In the genomic region with DNA sequence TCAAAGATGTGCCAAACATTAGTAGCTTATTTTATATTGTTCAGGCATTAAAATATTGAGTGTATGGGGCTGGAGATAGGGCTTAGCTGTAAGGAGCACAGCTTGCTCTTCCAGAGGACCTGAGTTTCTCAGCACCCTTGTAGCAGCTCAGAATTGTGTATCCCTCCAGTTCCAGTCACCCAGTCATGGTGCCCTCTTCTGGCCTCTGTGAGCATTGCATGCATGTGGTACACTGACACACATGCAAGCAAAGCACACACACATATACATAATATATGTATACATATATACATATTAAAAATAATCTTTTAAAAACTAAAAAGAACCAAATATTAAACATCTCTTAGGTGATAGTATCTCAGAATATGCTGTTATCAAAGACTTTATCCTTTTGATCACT, we compare ENCODE assay signal across 9 mouse cellular contexts. TPM values are rescaled to one million over a fixed set of nuclear protein-coding genes. Genes with fewer than 3 reads are reported as not detected.
DNase-seq lines count a peak whose midpoint lies in the region; ATAC-seq and TF ChIP-seq lines count a peak whose summit lies in the region.
"Had no signal": no experiment of that assay in that cellular context is flagged by ENCODE, and none has a peak within 500 bp of the region (broad histone marks: within the 10 kb centered on the region; RNA-seq: fewer than 3 reads in every experiment).

No protein-coding gene starts in this region.

- H3K4me2 ChIP-seq in hindbrain, embryonic 12.5 days (replicated peaks) = no peak overlapping the region
- H3K4me2 ChIP-seq: embryonic facial prominence, embryonic 15.5 days had no signal

- H3K4me3 ChIP-seq in hindbrain, embryonic 10.5 days = no peak overlapping the region
- H3K4me3 ChIP-seq in hindbrain, embryonic 12.5 days = no peak overlapping the region
- no peak overlapping the region for H3K4me3 ChIP-seq in C2C12 (ENCODE audit: insufficient read depth, poor library complexity, severe bottlenecking)
- no peak overlapping the region for H3K4me3 ChIP-seq in embryonic fibroblast, embryonic 13.5 days (ENCODE audit: insufficient read depth, low read length)
- H3K4me3 ChIP-seq: embryonic facial prominence, embryonic 15.5 days had no signal

- H3K27me3 ChIP-seq in hindbrain, embryonic 10.5 days (ENCODE audit: insufficient read depth, poor library complexity, severe bottlenecking) = no peaks in the 10 kb centered on the region
- H3K27me3 ChIP-seq in hindbrain, embryonic 12.5 days = no peaks in the 10 kb centered on the region
- H3K27me3 ChIP-seq in C2C12 (ENCODE audit: control insufficient read depth, insufficient read depth, insufficient read length) = no peaks in the 10 kb centered on the region
- H3K27me3 ChIP-seq: embryonic facial prominence, embryonic 15.5 days had no signal

- H3K9ac ChIP-seq in hindbrain, embryonic 12.5 days = no peak overlapping the region
- H3K9ac ChIP-seq: embryonic facial prominence, embryonic 15.5 days had no signal

- no peaks in the 10 kb centered on the region for H3K4me1 ChIP-seq in hindbrain, embryonic 10.5 days (replicated peaks)
- H3K4me1 ChIP-seq in hindbrain, embryonic 12.5 days = no peaks in the 10 kb centered on the region
- H3K4me1 ChIP-seq in embryonic fibroblast, embryonic 13.5 days (ENCODE audit: control insufficient read depth, insufficient read depth, low read length) = no peaks in the 10 kb centered on the region
- H3K4me1 ChIP-seq: embryonic facial prominence, embryonic 15.5 days had no signal

- H3K36me3 ChIP-seq in hindbrain, embryonic 10.5 days = peaks cover 75% of the 10 kb centered on the region
- H3K36me3 ChIP-seq in hindbrain, embryonic 12.5 days = peaks cover 54% of the 10 kb centered on the region
- peaks cover 68% of the 10 kb centered on the region for H3K36me3 ChIP-seq in C2C12 (ENCODE audit: control insufficient read depth, insufficient read depth)

- DNase-seq in hindbrain, embryonic 10.5 days (ENCODE audit: low spot score) = peak; percentile 66
- DNase-seq in adrenal gland, postnatal 10 days = peak; percentile 75
- DNase-seq in kidney, postnatal 25 days = peak; percentile 61 to 82
- DNase-seq in naive thymus-derived CD4-positive, alpha-beta T cell, adult 2 months (ENCODE audit: low read depth) = peak; percentile 68
- peak; percentile 21 to 46 for DNase-seq in urinary bladder, postnatal 36 days (ENCODE audit: low spot score in 2 of 2)

- TF ChIP-seq POLR2A in embryonic fibroblast, embryonic 13.5 days (IDR thresholded peaks at IDR 0.05; ENCODE audit: low read depth, low read length) = no peak

- peak; percentile 36 for TF ChIP-seq CTCF in C2C12 (IDR thresholded peaks at IDR 0.05; ENCODE audit: control insufficient read depth, insufficient read depth, insufficient read length)
- TF ChIP-seq CTCF in embryonic fibroblast, embryonic 13.5 days (IDR thresholded peaks at IDR 0.05; ENCODE audit: borderline replicate concordance, insufficient read depth, low read length) = peak; percentile 72; the same call in 1 of the 2 replicates

- H3K27ac ChIP-seq in hindbrain, embryonic 10.5 days = no peak overlapping the region
- H3K27ac ChIP-seq in hindbrain, embryonic 12.5 days = no peak overlapping the region
- no peak overlapping the region for H3K27ac ChIP-seq in embryonic fibroblast, embryonic 13.5 days (ENCODE audit: insufficient read depth, low read length)
- H3K27ac ChIP-seq: embryonic facial prominence, embryonic 15.5 days had no signal

- no peak for ATAC-seq in hindbrain, embryonic 12.5 days (ENCODE audit: low FRiP score)

- no peaks in the 10 kb centered on the region for H3K79me3 ChIP-seq in C2C12 (ENCODE audit: low read depth)

- no peaks in the 10 kb centered on the region for H3K9me3 ChIP-seq in hindbrain, embryonic 10.5 days
- no peaks in the 10 kb centered on the region for H3K9me3 ChIP-seq in hindbrain, embryonic 12.5 days (replicated peaks)
- H3K9me3 ChIP-seq: embryonic facial prominence, embryonic 15.5 days had no signal

- H3K79me2 ChIP-seq in C2C12 (ENCODE audit: control insufficient read depth, insufficient read depth) = no peaks in the 10 kb centered on the region

- H3ac ChIP-seq in C2C12 (ENCODE audit: control insufficient read depth, insufficient read length, low read depth) = no peak overlapping the region

TF ChIP-seq in C2C12, 6 proteins besides CTCF, POLR2A, EP300 and RAD21:
- TF ChIP-seq USF1 (IDR thresholded peaks at IDR 0.05; ENCODE audit: low read depth) (no peak), CEBPB (IDR thresholded peaks at IDR 0.05; ENCODE audit: low read depth) (no peak), MYOD1 (IDR thresholded peaks at IDR 0.05; ENCODE audit: control insufficient read depth, insufficient read length, low read depth) (no peak), MAX (IDR thresholded peaks at IDR 0.05) (no peak), MYOG (IDR thresholded peaks at IDR 0.05; ENCODE audit: control insufficient read depth, extremely low read depth, insufficient read length) (no peak), FOSL1 (IDR thresholded peaks at IDR 0.05; ENCODE audit: insufficient read depth, low read length, poor library complexity, severe bottlenecking) (no peak)

RNA-seq across cellular contexts. Expression of a gene that starts 35.9 kb away (rescaled TPM):
- 67.0 and 69.2 TPM in 2 replicates for polyA plus RNA-seq in hindbrain, embryonic 10.5 days (2016; fragmentation: Nextera tagmentation; extraction: Ambion mirVana)
- polyA plus RNA-seq in hindbrain, embryonic 12.5 days (2016; fragmentation: Nextera tagmentation; extraction: Ambion mirVana) = 113 and 120 TPM in 2 replicates
- polyA plus RNA-seq in C2C12 (2012; fragmentation: generic; extraction: Trizol) = 30.7 TPM
- 100 to 1,000 TPM in 1 of 2 experiments, 10 to 100 TPM in 1; 97.2 to 109 TPM for total RNA-seq in adrenal gland, postnatal 10 days (2021)
- 214 and 216 TPM in 2 replicates for polyA plus RNA-seq in embryonic fibroblast, embryonic 13.5 days (2011; ENCODE audit: insufficient read length, low read depth, missing spikeins)
